Mouse (Mus musculus) CH12.LX (cell line): ENCODE measurements around the gene Hbq1b.

Experiments used
- CHD1 ChIP-seq: IDR thresholded peaks from 2 replicates; pipeline ENCODE4 v1.6.1; 2012; ENCODE audit warnings: low read depth, low read length, improper control_type of control experiment, inconsistent platforms
- CTCF ChIP-seq, 2 experiments: IDR thresholded peaks in 1 of 2; conservative IDR thresholded peaks in 1 of 2; 2 replicates each; pipeline ENCODE4 v1.5.1; 2011 to 2012; ENCODE audit warnings: low read depth in 2 of 2, low read length in 2 of 2, improper control_type of control experiment in 1 of 2, inconsistent platforms in 1 of 2, mild to moderate bottlenecking in 1 of 2, moderate library complexity in 1 of 2
- EP300 ChIP-seq: IDR thresholded peaks from 2 replicates; pipeline ENCODE4 v1.6.1; 2011; ENCODE audit warnings: low read length, improper control_type of control experiment
- KAT2A ChIP-seq: IDR thresholded peaks from 2 replicates; pipeline ENCODE4 v1.6.1; 2012; ENCODE audit warnings: low read length, improper control_type of control experiment, inconsistent platforms; ENCODE audit not compliant: insufficient replicate concordance
- MAX ChIP-seq: IDR thresholded peaks from 2 replicates; pipeline ENCODE4 v1.6.1; 2011; ENCODE audit warnings: low read length, improper control_type of control experiment
- POLR2A ChIP-seq: IDR thresholded peaks from 2 replicates; pipeline ENCODE4 v1.6.1; 2011; ENCODE audit warnings: low read depth, mild to moderate bottlenecking, improper control_type of control experiment, low read length
- POLR2AphosphoS2 ChIP-seq: IDR thresholded peaks from 2 replicates; pipeline ENCODE4 v1.6.1; 2011; ENCODE audit warnings: low read depth, low read length, improper control_type of control experiment
- UBTF ChIP-seq: IDR thresholded peaks from 2 replicates; pipeline ENCODE4 v1.6.1; 2012; ENCODE audit warnings: low read depth, mild to moderate bottlenecking, inconsistent platforms, low read length, improper control_type of control experiment, moderate library complexity
- USF1 ChIP-seq: IDR thresholded peaks from 2 replicates; pipeline ENCODE4 v1.6.1; 2014; ENCODE audit warnings: low read depth, mild to moderate bottlenecking, inconsistent platforms, low read length, improper control_type of control experiment

- TF ChIP-seq POLR2A, result no peak
- 0 out of 2 replicates have a peak, but pooled peaks have one; percentile 13 for TF ChIP-seq UBTF
- no peak for TF ChIP-seq USF1
- no peak for TF ChIP-seq KAT2A
- no peak for TF ChIP-seq CTCF (conservative IDR thresholded peaks at IDR 0.05 in 1 of 2, IDR thresholded peaks at IDR 0.05 in 1 of 2; ENCODE audit: low read depth in 2 of 2, low read length in 2 of 2)
- no peak for TF ChIP-seq MAX
- TF ChIP-seq POLR2AphosphoS2, result no peak; the same call in 1 of the 2 replicates
- no peak for TF ChIP-seq EP300
- TF ChIP-seq CHD1, result no peak
Measured at GRCm38 (mm10) chr11:32266776-32267175, 20.0 kb upstream of the Hbq1b start.
